Mouse (Mus musculus) midbrain, embryonic 15.5 days (tissue): Measurements from ENCODE around the gene Akap8l. TPM values are rescaled to one million over a fixed set of nuclear protein-coding genes. Genes with fewer than 3 reads are reported as not detected.

Experiments used
- ATAC-seq: fragments of 200-750 bp; cut with Nextera tagmentation; replicated peaks from 2 replicates; pipeline ENCODE4 v1.8.0; 2017; ENCODE audit warnings: moderate TSS enrichment
- H3K27ac ChIP-seq: fragments of 300-500 bp; sonication (generic); 2 replicates; pipeline ENCODE4 v1.5.1; 2015; ENCODE audit warnings: mild to moderate bottlenecking, inconsistent platforms
- H3K27me3 ChIP-seq: fragments of 300-500 bp; sonication (generic); replicated peaks from 2 replicates; pipeline ENCODE4 v1.6.1; 2015; ENCODE audit warnings: inconsistent platforms
- H3K36me3 ChIP-seq: fragments of 300-500 bp; sonication (generic); replicated peaks from 2 replicates; pipeline ENCODE4 v1.6.1; 2015; ENCODE audit warnings: inconsistent platforms
- H3K4me1 ChIP-seq: fragments of 300-500 bp; sonication (generic); 2 replicates; pipeline ENCODE4 v1.6.1; 2015; ENCODE audit warnings: inconsistent platforms
- H3K4me2 ChIP-seq: fragments of 300-500 bp; sonication (generic); 2 replicates; pipeline ENCODE4 v1.6.1; 2015; ENCODE audit warnings: inconsistent platforms, mild to moderate bottlenecking, moderate library complexity
- H3K4me3 ChIP-seq: fragments of 300-500 bp; sonication (generic); 2 replicates; pipeline ENCODE4 v1.5.1; 2015; ENCODE audit warnings: mild to moderate bottlenecking, inconsistent platforms
- H3K9ac ChIP-seq: fragments of 300-500 bp; sonication (generic); 2 replicates; pipeline ENCODE4 v1.6.1; 2015; ENCODE audit warnings: mild to moderate bottlenecking, inconsistent platforms
- H3K9me3 ChIP-seq: fragments of 300-500 bp; sonication (generic); 2 replicates; pipeline ENCODE4 v1.6.1; 2016; ENCODE audit warnings: inconsistent platforms
- WGBS: fragments of 180-500 bp; shearing (Covaris S2); methylation state at CpG from one replicate; pipeline ENCODE4 v1.1.7; 2015; ENCODE audit warnings: mixed read lengths; 5-methylcytosine and 5-hydroxymethylcytosine counted together
- polyA plus RNA-seq: library from polyadenylated mRNA; unstranded; fragments of >200 nt; fragmentation: Nextera tagmentation; extraction: Ambion mirVana; gene quantifications from 2 replicates; pipeline ENCODE4 v1.2.1, GENCODE M21; 2015

The Akap8l gene
- polyA plus RNA-seq, 1 experiment from 2014 or later: 187 TPM

DNA sequence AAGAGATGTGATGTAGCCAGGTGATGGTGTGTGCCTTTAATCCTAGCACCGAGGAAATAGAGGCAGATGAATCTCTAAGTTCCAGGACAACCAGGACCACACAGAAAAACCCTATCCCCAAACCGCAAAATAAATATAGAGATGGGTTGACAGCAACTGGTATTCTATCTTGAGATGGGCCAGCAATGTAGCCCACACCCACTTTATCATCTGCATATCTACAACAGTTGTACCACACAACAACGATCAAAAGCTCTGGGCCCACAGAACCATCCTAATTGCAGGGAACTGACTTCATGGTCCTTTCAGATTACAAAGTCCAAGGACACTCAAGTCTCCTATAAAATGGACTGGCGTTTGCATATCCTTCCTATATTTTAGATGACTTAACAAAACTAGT is 42.4 kb downstream of the Akap8l start:
- no peaks in the 10 kb centered on the region for H3K27me3 ChIP-seq
- H3K4me2 ChIP-seq: no peak overlapping the region
- no peak overlapping the region for H3K4me3 ChIP-seq
- no peak for ATAC-seq
- H3K9me3 ChIP-seq: no peaks in the 10 kb centered on the region
- H3K9ac ChIP-seq: no peak overlapping the region
- peaks cover 76% of the 10 kb centered on the region for H3K36me3 ChIP-seq
- 94% methylated on average over 4 of the region's 4 CpGs for WGBS
- H3K27ac ChIP-seq: no peak overlapping the region
- H3K4me1 ChIP-seq: no peaks in the 10 kb centered on the region

- Histone ChIP-seq H3K9ac (no peak overlapping the region), H3K4me2 (no peak overlapping the region), H3K27ac (no peak overlapping the region), H3K9me3 (no peaks in the 10 kb centered on the region), H3K27me3 (no peaks in the 10 kb centered on the region), H3K36me3 (no peaks in the 10 kb centered on the region), H3K4me3 (no peak overlapping the region), H3K4me1 (no peaks in the 10 kb centered on the region)
- 80% methylated on average over 1 of the region's 1 CpGs for WGBS
- ATAC-seq: no peak
Measured at GRCm38 (mm10) chr17:32298125-32298524, 52.3 kb downstream of the Akap8l start.

- no peak overlapping the region for H3K4me2 ChIP-seq
- H3K27me3 ChIP-seq: no peaks in the 10 kb centered on the region
- 96% methylated on average over 2 of the region's 2 CpGs for WGBS
- no peaks in the 10 kb centered on the region for H3K4me1 ChIP-seq
- no peaks in the 10 kb centered on the region for H3K9me3 ChIP-seq
- H3K27ac ChIP-seq: no peak overlapping the region
- no peaks in the 10 kb centered on the region for H3K36me3 ChIP-seq
- ATAC-seq: no peak
- H3K9ac ChIP-seq: no peak overlapping the region
- H3K4me3 ChIP-seq: no peak overlapping the region
Measured at GRCm38 (mm10) chr17:32295901-32296300, 54.5 kb downstream of the Akap8l start.

DNA sequence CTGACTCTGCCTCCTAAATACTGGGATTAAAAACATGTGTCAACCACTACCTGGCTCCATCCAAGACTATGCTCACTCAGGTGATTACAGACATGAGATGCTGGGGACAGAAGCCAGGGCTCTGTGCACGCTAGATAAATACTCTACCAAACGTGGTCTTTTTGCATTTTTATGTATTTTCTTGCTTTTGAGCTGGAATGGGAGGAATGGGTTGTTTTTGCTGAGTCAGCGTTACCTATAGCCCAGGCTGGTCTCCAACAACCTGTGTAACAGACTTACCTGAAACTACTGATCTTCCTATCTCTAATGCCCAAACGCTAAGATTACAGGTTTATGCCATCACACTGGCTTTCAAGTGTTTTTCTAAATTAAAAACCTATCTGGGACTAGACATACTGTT is 55.2 kb downstream of the Akap8l start:
- ATAC-seq: no peak
- Histone ChIP-seq H3K4me2 (no peak overlapping the region), H3K27me3 (no peaks in the 10 kb centered on the region), H3K27ac (no peak overlapping the region), H3K36me3 (no peaks in the 10 kb centered on the region), H3K4me1 (no peaks in the 10 kb centered on the region), H3K9me3 (no peaks in the 10 kb centered on the region), H3K9ac (no peak overlapping the region), H3K4me3 (no peak overlapping the region)
- 91% methylated on average over 4 of the region's 4 CpGs for WGBS

DNA sequence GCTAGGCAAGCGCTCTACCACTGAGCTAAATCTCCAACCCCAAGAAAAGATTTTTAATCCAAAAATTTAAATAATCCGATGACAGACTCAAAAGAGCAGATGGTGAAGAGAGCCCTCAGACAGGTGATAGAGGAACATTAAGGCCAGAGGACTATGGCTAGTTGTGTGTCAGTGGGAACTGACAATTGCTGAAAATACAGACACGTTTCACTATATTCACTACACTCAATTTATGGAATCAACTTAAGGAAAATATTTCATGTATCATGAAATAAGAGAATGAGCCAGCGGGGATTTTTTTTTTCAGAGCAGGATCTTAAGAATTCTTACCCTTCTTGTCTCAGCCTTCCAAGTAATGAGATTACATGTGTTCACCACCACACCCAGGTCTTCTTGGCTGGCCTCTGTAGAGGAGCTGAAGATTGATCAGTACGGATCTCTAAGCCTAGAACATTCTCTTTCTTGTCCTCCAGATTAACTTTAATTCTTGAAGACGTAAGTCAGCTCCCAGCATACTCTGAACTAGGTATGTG is 65.2 kb downstream of the Akap8l start:
- peaks cover 32% of the 10 kb centered on the region for H3K4me1 ChIP-seq
- peak overlapping the region; percentile 99 for H3K9ac ChIP-seq
- H3K27ac ChIP-seq: peak overlapping the region; percentile 100
- no peak for ATAC-seq
- peak overlapping the region; percentile 94 for H3K4me3 ChIP-seq
- H3K4me2 ChIP-seq: peak overlapping the region; percentile 67
- no peaks in the 10 kb centered on the region for H3K27me3 ChIP-seq
- WGBS: 43% methylated on average over 6 of the region's 6 CpGs
- no peaks in the 10 kb centered on the region for H3K9me3 ChIP-seq
- no peaks in the 10 kb centered on the region for H3K36me3 ChIP-seq

DNA sequence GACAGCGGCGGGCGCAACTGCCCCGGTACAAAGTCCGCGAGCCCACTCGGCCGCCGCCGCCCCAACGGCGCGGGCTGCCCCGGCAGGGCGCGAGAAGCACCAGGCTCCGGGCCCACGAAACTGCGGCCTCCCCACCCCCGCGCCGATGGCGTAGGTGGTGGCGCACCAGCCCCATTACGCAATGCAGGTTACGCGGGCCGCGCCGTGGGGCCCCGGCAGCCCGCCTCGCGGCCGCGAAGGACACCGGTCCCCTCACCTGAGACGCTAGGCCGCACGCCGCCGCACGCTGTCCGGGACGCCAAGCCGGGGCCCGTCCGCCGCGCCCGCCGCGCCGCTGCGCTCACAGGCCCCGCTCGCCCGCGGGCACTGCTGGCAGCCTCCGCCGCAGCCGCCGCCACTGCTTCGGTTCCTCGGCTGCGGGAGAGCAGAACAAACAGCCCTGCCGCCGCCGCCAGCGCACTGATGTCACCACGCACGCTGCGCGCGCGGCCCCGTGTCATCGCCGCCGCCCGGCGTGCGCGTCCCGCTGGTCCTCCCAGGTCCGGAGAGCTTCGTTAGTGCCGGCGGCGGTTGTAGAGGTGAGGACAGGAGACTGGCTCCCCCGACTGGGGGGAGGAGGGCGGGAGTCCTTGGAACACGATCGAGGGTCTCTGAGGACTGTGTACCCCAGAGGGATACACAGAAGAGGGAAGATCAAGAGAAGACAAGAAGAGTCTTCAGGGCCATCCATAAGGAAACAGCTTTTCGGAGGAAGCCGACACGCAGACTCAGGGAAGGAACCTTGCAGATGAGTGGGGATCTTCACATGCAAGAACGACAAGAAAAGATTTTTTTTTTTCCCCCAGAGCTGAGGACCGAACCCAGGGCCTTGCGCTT is 65.9 kb downstream of the Akap8l start, which contains the start of gene Brd4:
Gene Brd4 (minus strand): TSS at position 461 of the 876 bp plus-strand sequence.
- peak within 1 kb of the TSS; percentile 100 for H3K27ac ChIP-seq
- WGBS: under 1% methylated on average over 93 of the region's 100 CpGs
- no peaks in the 10 kb centered on the region for H3K27me3 ChIP-seq
- H3K36me3 ChIP-seq: no peaks in the 10 kb centered on the region
- H3K4me3 ChIP-seq: peak within 1 kb of the TSS; percentile 94
- peak; percentile 92 for ATAC-seq
- H3K4me1 ChIP-seq: peaks cover 32% of the 10 kb centered on the region
- peak within 1 kb of the TSS; percentile 99 for H3K9ac ChIP-seq
- no peaks in the 10 kb centered on the region for H3K9me3 ChIP-seq
- peak within 1 kb of the TSS; percentile 67 for H3K4me2 ChIP-seq

DNA sequence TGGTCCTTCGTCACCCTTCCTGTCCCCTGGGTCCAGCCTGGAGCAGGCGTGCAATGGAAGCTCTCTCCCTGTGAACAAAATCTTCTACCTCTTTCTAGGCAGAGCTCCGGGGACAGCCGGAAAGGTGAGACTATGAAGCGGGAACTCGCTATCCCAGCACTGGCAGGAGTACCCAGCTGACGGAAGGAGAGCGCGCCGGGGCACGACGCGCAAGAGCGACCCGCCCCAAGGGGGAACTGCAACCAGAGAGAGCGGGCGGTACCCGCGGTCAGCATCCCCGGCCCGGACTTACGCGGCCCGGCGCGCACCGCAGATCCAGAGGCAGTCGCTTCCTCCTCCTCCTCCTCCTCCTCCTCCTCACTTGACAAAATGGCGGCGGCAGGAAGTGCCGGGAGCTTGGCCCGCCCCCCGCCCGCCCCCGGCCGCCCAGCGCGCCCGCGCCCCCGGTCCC is 66.6 kb downstream of the Akap8l start:
- Histone ChIP-seq H3K9ac (peak overlapping the region; percentile 99), H3K27me3 (no peaks in the 10 kb centered on the region), H3K9me3 (no peaks in the 10 kb centered on the region), H3K4me2 (peak overlapping the region; percentile 67), H3K4me3 (peak overlapping the region; percentile 94), H3K36me3 (no peaks in the 10 kb centered on the region), H3K4me1 (peaks cover 36% of the 10 kb centered on the region), H3K27ac (peak overlapping the region; percentile 100)
- ATAC-seq: peak; percentile 65
- WGBS: under 1% methylated on average over 22 of the region's 41 CpGs

DNA sequence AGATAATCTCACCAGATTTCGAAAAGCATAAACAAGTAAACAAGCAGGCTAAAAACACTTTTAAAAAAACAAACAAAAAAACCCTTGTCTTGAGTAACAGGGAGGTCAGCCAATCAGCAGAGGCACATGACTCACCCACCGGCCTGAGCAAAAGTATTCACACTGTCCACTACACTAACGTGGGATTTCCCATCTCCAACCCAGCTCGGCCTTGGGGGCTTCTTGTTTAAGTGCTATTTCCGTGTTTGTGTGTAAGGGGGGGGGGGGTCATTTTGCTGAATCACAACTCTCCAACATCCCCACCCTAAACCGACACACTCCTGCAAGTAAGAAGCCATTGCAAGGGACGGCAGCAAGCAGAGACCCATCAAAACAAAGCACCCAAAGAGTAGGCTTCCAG is 67.1 kb downstream of the Akap8l start:
- Histone ChIP-seq H3K4me1 (peaks cover 37% of the 10 kb centered on the region), H3K27ac (peak overlapping the region; percentile 100), H3K4me2 (peak overlapping the region; percentile 67), H3K9ac (peak overlapping the region; percentile 99), H3K9me3 (no peaks in the 10 kb centered on the region), H3K4me3 (peak overlapping the region; percentile 94), H3K36me3 (no peaks in the 10 kb centered on the region), H3K27me3 (no peaks in the 10 kb centered on the region)
- WGBS: 8% methylated on average over 7 of the region's 7 CpGs
- peak; percentile 4 for ATAC-seq

DNA sequence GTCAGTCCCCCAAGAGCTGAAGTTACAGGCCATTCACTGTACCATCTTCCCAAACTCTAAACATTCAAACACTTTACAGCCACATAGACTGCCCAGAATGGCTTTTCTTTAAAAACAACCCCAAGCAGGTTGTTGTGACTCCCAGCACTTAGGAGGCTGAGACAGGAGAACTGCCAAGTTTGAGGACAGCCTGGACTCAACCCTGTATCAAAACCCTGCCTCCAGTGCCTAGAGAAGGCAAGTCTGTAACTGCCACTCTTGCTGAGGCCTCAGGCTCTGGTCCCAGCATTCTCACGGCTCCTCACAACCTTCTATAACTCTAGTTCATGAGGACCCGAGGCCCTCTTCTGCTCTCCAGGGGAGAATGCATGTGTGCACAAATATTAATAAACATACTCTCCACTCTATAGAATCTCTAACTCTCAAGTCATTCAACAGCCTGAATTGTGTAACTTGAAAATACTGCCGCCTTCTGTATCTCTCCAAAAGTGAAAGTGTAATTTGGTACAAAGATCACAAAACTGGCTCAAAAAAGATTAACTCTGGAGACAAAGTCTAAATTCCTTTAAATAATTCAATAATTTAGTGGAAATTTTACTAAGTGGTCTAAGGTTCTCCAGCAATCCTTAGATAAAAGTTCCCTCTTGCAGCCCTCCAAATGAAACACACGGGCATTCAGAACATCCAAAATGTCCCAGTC is 68.6 kb downstream of the Akap8l start:
- H3K9ac ChIP-seq: no peak overlapping the region
- H3K4me2 ChIP-seq: no peak overlapping the region
- no peaks in the 10 kb centered on the region for H3K9me3 ChIP-seq
- ATAC-seq: no peak
- no peak overlapping the region for H3K27ac ChIP-seq
- peaks cover 37% of the 10 kb centered on the region for H3K4me1 ChIP-seq
- no peaks in the 10 kb centered on the region for H3K27me3 ChIP-seq
- no peak overlapping the region for H3K4me3 ChIP-seq
- 81% methylated on average over 4 of the region's 4 CpGs for WGBS
- H3K36me3 ChIP-seq: no peaks in the 10 kb centered on the region

GRCm38 (mm10) chr17:32281126-32281525 is 69.3 kb downstream of the Akap8l start:
- 99% methylated on average over 2 of the region's 2 CpGs for WGBS
- Histone ChIP-seq H3K4me2 (no peak overlapping the region), H3K36me3 (no peaks in the 10 kb centered on the region), H3K27ac (no peak overlapping the region), H3K9ac (no peak overlapping the region), H3K27me3 (no peaks in the 10 kb centered on the region), H3K9me3 (no peaks in the 10 kb centered on the region), H3K4me3 (no peak overlapping the region), H3K4me1 (peaks cover 36% of the 10 kb centered on the region)
- no peak for ATAC-seq

DNA sequence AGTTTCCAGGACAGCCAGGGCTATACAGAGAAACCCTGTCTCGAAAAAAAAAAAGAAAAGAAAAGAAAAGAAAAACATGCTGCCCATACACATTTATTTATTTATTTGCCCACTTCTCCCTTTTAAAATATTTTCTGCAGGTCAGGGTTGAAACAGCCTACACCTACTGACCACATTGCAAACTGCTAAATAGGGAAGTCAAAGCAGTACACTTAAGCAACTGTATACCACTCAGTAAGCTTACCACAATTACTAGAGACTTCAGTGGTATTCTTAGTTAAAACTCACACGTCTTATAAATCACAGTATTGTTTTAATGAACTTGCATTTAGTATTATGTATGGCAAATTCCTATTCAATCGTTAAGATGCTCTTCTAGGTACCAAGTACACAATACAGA is 69.8 kb downstream of the Akap8l start:
- H3K9ac ChIP-seq: no peak overlapping the region
- no peaks in the 10 kb centered on the region for H3K9me3 ChIP-seq
- no peak for ATAC-seq
- no peak overlapping the region for H3K27ac ChIP-seq
- no peak overlapping the region for H3K4me2 ChIP-seq
- H3K4me3 ChIP-seq: no peak overlapping the region
- peaks cover 32% of the 10 kb centered on the region for H3K4me1 ChIP-seq
- no peaks in the 10 kb centered on the region for H3K36me3 ChIP-seq
- H3K27me3 ChIP-seq: no peaks in the 10 kb centered on the region
- 82% methylated on average over 3 of the region's 3 CpGs for WGBS

DNA sequence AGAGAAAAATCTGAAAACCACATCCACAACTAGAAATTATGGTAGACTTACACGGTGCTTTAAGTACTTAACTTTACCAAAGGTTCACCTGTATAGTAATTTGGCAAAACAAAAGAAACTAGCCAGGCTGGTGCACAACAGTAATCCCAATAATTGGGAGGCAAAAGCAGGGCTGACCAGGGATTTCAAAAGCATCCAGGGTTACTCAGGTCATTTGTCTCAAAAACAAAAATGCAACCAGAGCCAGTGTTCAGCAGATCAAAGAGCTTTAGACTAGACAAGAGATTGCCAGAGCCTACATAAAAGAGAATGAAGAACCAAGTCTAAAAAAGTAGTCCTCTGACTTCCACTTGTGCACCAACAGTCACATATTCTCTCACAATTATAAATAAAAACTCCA is 73.2 kb downstream of the Akap8l start:
- 81% methylated on average over 1 of the region's 1 CpGs for WGBS
- no peak for ATAC-seq
- Histone ChIP-seq H3K4me3 (no peak overlapping the region), H3K9me3 (no peaks in the 10 kb centered on the region), H3K9ac (no peak overlapping the region), H3K27ac (no peak overlapping the region), H3K27me3 (no peaks in the 10 kb centered on the region), H3K36me3 (no peaks in the 10 kb centered on the region), H3K4me2 (no peak overlapping the region), H3K4me1 (peaks cover 18% of the 10 kb centered on the region)
